Mouse (Mus musculus): ENCODE measurements around the gene Cdyl.
A peak's percentile ranks its signal among the peaks of the same experiment; 100 is the strongest.

The Cdyl gene

GRCm38 (mm10) chr13:35840102-35840501, 180.5 kb downstream of the Cdyl start:
- no peak for DNase-seq (ENCODE audit: low spot score in 2 of 2)

DNA sequence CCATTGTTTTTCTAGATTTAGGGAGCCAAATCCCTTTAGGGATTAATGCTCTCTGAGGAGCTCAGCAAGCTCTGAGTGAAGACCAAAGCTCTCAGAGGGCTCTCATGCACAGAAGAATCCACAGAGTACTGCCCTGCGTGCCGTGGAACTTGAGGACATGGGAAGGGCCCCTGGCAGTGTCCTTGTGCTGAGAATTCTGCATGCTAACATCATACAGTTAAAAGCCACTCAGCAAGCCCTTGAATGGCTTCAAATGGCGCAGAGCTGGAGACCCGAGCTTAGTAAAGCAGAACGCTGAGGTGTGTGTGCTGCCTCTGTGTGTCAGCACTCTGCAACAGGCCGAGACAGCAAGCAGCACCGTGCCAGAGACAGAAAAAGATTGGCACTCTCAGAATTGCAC, 183.8 kb downstream of the Cdyl start:
- DNase-seq (ENCODE audit: low spot score in 2 of 2): no peak

GRCm38 (mm10) chr13:35845306-35845705, 185.7 kb downstream of the Cdyl start:
- no peak for DNase-seq (ENCODE audit: low spot score in 2 of 2)

DNA sequence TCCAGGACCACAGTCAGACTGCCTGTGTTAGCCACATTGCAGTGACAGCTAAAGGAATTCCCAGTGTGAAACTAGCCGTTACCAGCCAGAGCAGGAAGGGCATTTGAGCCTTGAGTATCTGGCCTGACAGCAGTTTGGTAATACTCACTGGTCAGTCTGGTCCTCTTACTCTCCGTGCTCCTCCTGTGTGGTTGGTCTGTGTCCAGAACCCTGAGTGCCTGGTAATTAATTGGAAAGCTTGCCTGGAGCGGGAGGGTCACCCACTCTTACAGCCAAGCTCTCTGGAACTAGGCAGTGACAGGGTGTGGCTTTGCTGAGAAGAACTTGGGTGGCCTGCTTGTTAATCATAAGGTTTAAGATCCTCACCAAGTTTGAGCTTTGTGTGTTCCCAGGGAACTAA, 189.1 kb downstream of the Cdyl start:
- no peak for DNase-seq (ENCODE audit: low spot score in 2 of 2)

GRCm38 (mm10) chr13:35851581-35851980, 191.9 kb downstream of the Cdyl start:
- DNase-seq (ENCODE audit: low spot score in 2 of 2): no peak

DNA sequence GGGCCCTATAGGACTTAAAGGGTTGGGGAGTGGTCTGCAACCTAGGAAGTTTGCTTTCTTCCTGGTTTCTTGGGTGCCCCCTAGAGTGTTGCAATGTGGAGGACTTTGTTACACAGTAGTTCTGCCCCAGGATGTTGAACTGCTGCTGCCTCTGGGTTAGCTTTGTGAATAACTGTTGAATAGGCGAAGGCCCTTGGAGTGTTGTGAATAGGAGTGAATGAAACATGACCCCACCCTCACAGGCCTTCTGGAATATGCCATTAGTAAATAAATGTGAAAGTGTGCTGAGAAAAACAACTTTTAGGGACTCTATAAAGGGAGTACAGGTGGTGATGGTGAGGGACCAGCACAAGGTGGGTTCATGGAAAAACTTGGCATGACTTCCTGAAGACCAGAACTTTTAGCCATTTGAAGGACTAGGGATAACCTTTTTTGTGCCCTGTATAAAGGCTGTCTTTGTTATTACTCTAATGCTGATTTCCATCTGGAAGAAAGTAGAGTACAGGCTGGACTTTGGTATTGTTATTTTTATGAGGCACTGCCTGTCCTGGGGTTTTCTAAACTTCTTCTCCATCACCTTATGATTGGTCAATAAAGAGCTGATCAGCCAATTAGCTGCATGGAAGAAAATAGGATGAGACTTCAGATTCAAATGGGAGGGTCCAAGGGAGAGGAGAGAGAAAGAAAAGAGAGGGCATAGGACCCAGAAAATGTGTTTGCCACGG, 193.4 kb downstream of the Cdyl start:
- no peak for DNase-seq (ENCODE audit: low spot score in 2 of 2)

- no peak for DNase-seq (ENCODE audit: low spot score in 2 of 2)
Measured at GRCm38 (mm10) chr13:35857486-35857885, 197.9 kb downstream of the Cdyl start.

GRCm38 (mm10) chr13:35860916-35861315, 201.3 kb downstream of the Cdyl start:
- no peak for DNase-seq (ENCODE audit: low spot score in 2 of 2)

DNA sequence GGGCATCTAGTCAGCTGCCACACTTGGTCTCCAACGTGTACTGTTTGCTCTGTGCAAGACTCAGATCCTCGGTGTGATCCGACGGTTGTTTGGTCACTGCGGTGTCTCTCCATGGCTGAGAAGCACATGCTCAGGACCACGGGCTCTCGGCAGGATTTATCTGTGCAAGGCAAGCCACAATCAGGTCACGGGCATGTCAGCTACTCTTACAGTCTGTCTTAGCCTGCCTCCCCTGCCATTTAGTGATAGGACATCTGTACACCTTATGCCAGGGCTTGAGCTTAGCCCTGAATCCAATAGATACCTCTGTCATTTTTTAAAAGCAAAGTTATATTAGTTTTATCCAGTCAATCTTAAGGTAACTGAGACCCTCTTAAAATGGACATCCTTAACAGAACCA, 211.0 kb downstream of the Cdyl start:
- DNase-seq (ENCODE audit: low spot score in 2 of 2): no peak

DNA sequence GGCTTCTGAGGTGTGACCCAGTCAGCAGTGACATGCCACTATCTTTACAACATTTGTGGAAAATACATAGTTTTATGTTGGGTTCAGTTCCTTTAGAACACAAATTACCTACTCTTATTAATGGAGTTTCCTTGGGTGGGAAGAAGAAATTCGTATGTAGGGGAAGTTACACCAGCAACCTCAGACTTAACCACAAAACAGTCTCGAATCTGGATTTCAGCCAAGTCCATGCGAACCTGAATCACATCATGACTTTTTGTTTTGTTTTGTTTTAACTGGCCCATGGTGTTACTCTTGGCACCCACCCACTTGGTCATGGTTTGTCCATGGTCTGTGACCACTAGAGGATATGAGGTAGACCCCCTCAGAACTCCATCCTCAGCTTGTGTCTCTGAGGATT, 211.5 kb downstream of the Cdyl start:
- no peak for DNase-seq (ENCODE audit: low spot score in 2 of 2)

- DNase-seq (ENCODE audit: low spot score in 2 of 2): no peak
Measured at GRCm38 (mm10) chr13:35875396-35875795, 215.8 kb downstream of the Cdyl start.

GRCm38 (mm10) chr13:35878282-35878681, 218.6 kb downstream of the Cdyl start:
- DNase-seq (ENCODE audit: low spot score in 2 of 2): no peak

GRCm38 (mm10) chr13:35879068-35879467, 219.4 kb downstream of the Cdyl start:
- no peak for DNase-seq (ENCODE audit: low spot score in 2 of 2)

GRCm38 (mm10) chr13:35879519-35879918, 219.9 kb downstream of the Cdyl start:
- no peak for DNase-seq (ENCODE audit: low spot score in 2 of 2)

DNA sequence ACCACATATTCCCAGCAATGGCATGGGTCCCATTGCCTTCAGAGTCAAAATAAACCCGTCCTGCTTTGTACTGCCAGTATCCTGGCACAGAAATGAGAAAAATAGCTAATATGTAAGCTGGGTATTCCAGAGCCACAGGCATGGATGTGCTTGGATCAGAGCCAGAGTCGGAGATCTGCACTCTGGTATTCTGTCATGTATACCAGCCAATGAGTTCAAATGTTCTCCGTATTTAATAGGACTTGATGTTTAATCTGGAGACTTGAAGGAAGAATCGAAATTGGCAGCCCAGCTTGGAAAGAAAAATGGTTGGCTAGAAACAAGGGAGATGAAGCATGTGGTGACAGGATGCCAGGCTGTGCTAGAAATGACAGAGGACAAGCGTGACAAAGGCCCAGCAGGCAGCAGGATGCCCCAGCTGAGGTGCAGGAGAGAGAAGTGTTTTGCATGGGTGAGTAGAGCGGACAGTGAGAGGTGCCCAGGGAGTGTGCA, 221.0 kb downstream of the Cdyl start:
- peak in 1 of 2 experiments; percentile 53 for DNase-seq (ENCODE audit: low spot score in 2 of 2)

GRCm38 (mm10) chr13:35886121-35886725, 226.6 kb downstream of the Cdyl start:
- peak in 1 of 2 experiments; percentile 43 for DNase-seq (ENCODE audit: low spot score in 2 of 2)

DNA sequence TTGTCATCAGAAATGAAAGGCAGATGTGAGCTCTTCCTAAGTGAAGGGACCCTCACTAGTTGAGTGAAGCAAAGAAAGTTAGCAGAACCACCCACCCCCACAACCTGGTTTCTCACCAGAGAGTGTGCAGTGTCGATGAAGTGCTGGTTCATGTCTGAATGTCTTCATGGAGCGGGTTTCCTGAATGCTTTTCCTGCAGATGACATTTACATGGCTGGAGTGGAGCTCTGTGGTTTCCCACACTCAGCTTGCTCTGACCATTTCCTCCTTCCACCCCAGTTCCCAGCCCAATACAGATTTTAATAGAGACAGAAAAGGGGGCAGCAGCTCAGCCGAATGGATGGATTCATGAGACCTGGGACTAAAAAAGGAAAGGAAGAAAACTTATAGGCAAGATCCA, 233.2 kb downstream of the Cdyl start:
- DNase-seq (ENCODE audit: low spot score in 2 of 2): no peak

DNA sequence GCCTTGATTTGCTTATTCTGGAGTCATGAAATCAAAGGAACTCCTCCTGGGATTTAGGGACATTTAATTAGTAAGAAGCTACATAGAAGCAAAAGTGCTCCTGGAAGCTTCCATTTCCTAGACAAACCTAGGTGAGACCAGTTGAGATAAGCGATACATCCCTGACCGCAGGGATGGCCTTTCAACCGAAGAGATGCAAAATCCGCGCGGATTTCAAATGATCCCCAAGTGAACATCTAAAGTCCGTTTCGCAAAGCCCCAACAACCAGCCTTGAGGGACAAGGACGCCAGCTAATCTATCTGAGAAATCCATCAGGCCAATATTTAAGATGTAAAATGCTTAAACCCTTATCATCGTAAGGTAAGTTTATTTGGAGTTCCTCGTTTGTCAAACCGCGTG, 245.7 kb downstream of the Cdyl start:
- no peak for DNase-seq (ENCODE audit: low spot score in 2 of 2)

DNA sequence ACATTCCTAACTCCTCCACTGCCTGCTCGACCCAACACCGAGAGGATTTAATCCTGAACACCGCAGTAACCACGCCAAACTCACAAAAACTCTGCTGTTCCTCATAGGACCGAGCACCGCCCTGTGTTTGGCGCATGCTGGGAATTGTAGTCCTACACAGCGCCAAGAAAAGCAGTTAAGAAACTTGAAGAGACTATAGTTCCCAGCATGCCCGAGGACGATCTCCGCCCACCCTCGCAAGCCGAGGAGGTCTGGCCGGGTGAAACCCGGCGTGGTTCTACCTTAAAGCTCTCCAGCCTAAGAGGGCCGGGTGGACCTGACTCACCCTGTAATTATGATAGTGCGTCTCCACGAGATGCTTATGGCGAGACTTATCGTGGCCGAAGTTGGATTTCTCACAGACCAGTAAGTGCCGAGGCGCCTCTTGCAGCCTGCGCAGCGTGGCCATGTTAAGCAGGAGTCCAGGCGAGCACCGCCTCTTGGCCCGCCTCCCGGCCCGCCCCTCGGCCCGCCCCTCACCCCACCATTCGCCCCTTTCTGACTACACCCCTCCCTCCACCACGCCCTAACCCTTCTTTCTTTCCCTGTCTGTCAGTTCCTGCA, 246.3 kb downstream of the Cdyl start, which contains the start of gene Rpp40:
Gene Rpp40, minus strand, starts transcription at position 481 of the 603 bp plus-strand sequence.
- DNase-seq (ENCODE audit: low spot score in 2 of 2): peak; percentile 51 to 80

DNA sequence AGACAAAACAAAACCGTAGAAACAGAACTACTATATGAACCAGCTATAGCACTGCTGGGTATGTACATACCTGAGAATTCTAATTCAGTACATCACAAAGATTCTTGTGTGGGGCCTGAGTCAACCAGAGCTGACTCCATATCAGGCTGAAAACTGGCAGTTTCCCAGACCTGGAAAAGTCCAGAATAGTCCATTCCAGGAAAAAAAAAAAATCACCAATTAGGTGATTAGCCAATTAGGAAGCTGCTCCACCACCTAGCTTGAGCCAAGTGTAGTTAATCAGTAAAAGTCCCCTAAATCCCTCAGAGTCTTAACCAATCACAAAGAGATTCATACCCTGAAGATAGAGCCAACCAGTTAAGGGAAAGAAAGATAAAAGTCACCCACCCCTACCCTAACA, 251.8 kb downstream of the Cdyl start:
- no peak for DNase-seq (ENCODE audit: low spot score in 2 of 2)
